Mouse (Mus musculus): Measurements from ENCODE around the gene Rtkn.
A peak's percentile ranks its signal among the peaks of the same experiment; 100 is the strongest.
"Not testable (repeated sequence)": the region's sequence is repeated elsewhere in the genome, so short reads cannot be mapped to it uniquely, and the experiment has no call there.

The Rtkn gene

DNA sequence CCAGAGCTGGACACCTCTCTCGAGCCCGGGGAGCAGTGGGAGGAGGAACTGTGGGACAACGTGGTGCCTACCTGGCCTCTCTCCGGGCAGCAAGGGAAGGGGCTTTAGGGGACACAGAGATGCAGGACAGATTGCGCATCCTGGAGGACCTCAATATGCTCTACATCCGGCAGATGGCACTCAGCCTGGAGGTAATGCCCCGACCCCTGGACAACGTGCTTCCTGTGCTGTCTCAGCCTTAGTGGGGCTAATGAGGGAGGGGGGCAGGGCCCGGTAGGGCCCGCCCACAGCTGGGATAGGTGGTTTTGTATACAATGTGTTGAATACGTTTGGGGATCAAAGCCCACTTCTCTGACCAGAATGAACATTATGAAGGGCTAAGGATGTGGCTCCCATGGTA, 2.8 kb downstream of the Rtkn start:
- DNase-seq (ENCODE audit: low spot score in 2 of 2): no peak

DNA sequence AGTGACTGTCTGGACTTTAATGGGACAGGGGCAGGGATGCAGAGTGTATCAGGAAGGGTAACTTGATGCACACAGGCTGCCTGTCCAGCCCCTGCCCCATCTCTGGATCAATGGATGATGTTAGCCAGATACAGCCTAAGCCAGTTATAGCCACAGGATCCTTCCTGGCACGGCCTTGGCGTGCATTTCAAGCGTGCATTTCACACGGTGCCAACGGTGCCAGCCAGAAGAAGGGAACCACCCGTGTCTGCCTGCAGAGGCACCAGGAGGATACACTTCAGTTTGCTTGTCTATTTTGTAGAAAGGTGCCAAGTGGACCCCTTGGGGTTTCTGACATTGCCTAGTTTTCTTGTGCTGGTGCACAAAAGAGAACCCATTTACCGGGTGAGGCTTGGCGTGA, 4.8 kb downstream of the Rtkn start:
- no peak for DNase-seq (ENCODE audit: low spot score in 2 of 2)

DNA sequence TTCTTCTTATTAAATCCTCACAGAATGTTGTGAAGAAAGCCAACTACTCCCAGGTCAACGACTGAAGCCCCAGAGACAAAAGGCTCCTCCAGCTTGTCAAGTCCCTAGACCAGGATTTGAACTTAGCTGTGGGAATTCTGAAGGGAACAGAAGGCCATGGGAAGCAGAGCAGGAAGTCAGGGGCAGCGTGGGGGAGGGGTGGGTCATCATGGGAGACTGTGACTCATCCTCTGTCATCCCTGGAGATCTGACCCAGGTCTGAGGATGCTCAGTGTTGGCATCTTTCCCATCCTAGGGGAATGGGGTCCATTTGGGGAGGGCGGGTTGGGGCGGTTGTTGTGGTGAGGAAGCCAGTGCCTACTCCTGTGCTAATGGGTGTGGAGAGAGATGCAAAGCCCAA, 6.4 kb downstream of the Rtkn start:
- no peak for DNase-seq (ENCODE audit: low spot score in 2 of 2)

DNA sequence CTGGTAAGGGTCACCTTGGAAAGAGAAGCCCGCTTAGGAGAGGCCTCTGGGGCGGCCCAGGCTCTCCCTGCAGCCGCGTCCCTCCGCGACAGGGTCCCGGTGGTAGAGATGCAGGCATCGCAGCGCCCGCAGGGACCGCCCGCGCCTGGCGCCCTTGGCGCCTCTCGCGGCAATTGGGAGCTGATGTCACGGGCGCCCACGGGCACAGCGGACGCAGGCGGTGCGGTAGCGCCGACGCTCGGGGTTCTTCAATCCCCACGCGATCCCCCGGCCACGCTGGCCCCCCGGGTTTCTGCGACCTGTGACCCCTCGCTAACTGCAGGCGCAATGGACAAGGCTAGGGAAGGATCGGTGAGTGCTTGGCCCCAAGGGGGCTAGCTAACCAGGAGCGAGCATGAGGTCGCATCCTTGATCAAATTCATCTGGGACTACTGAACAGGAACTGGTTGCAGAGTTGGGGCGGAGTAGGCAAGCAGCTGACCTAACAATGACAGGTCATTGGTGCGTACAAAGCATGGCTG, 7.0 kb downstream of the Rtkn start:
- peak; percentile 61 to 67 for DNase-seq (ENCODE audit: low spot score in 2 of 2)

DNA sequence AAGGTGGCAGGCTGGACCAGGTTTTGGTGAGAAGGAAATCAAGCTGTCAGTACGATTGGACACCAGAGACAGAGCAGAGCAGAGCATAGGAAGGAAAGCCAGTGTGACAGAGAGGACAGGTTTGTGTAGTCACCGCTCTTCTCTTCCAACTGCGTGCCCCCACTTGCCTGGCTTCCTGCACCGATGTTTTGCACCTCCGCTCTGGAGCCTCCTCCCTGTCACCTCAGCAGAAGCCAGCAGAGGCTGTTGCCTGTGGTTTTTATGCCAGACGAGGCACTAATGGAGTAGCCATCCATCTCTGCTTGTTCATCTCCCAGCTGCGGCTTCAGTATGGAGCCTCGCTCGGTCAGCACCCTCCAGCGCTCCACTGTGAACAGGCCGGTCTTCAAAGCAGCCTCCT, 7.6 kb downstream of the Rtkn start:
- DNase-seq (ENCODE audit: low spot score in 2 of 2): no peak

DNA sequence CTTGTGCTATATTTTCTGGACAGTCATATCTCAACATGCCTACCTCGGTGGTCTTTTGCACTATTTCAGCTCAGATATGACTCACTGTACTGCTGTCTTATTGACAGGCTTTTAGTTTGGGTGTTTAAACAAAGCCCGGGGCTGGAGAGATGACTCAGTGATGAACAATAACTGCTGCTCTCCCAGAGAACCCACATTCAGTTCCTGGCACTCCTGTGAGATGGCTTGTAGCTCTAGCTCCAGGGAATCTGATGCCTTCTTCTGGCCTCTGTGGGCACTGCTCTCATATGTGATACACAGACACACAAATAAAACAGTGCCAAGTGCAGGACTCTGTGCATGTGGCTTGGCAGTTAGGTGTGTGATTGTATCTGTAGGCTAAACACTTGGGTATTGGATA, 9.9 kb downstream of the Rtkn start:
- no peak for DNase-seq (ENCODE audit: low spot score in 2 of 2)

DNA sequence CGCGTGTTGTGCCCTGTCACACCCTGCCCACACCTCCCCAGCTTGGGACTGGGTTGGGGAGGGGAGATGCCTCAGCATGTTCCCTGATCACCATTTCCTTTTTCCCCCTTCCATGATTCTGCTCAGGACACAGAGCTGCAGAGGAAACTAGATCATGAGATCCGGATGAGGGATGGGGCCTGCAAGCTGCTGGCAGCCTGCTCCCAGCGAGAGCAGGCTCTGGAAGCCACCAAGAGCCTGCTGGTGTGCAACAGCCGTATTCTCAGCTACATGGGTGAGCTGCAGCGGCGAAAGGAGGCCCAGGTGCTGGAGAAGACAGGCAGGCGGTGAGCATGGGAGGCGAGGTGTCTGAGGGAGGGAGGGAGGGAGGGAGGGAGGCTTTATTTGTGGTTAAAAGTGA, 10.5 kb downstream of the Rtkn start:
- DNase-seq (ENCODE audit: low spot score in 2 of 2): no peak

DNA sequence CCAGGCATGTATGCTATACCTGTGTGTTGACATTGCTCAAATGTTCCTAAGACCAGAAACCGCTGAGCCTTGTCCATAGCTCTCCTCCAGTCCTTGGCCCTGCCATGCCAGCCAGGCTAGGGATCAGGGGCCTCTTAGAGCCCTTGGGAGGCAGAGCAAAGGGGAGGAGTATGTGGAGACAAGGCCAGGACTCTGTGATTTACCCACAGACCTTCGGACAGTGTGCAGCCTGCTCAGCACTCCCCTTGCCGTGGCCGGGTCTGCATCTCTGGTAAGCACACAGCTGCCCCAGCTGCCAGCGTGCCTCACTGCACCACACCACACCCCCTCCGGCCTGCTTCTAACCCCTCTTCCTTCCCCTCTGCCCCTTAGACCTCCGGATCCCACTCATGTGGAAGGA, 12.0 kb downstream of the Rtkn start:
- DNase-seq (ENCODE audit: low spot score in 2 of 2): no peak

DNA sequence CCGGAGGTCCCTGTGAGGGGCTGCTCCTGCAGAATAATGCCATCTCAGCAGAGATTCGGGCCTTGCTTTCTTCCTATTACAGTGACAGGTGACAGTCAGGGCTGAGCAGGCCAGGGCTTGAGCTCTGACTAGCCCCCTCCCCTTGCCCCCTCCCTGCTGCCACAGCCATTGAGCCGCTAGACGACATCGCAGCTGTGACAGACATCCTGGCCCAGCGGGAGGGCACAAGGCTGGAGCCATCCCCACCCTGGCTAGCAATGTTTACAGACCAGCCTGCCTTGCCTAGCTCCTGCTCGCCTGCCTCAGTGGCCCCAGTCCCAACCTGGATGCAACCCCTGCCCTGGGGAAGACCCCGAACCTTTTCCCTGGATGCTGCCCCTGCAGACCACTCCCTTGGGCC, 16.5 kb downstream of the Rtkn start:
- no peak for DNase-seq (ENCODE audit: low spot score in 2 of 2)

DNA sequence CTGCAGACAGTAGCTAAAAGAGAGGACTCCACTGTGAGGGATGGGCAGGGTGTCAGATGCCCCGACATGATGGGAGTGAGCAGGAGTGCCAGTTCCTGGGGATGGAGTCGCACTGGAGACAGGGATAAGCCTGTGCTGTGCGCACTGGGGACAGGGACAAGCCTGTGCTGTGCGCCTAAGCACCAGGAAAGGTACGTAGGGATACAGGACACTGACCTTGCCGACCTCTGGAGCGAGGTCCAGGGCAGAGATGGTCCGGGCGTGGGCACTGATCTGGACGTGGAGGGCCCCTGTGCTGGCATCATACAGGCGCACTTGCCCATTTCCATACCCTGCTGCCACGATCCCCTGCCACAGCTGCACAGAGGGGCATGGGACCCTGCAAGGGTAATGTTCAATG, 17.8 kb downstream of the Rtkn start:
- DNase-seq (ENCODE audit: low spot score in 2 of 2): no peak

DNA sequence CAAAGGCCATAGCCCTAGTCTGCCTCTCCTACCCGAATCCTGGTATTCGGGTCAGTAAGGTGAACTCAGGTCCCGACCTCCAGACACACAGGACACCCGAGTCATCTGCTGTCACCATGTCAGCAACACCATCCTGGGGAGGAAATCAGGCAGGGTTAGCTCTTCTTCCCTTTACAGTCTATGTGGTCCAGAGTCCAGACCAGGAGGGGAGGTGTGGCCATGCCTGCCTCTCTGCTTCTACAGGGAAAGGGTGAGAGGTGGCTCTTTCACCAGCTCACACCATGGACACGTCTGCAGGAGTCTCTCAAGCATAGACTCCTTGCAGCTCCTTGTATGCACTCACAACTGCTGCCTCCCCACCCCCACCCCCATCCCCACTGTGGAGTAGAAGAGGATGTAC, 18.2 kb downstream of the Rtkn start:
- DNase-seq (ENCODE audit: low spot score in 2 of 2): no peak

DNA sequence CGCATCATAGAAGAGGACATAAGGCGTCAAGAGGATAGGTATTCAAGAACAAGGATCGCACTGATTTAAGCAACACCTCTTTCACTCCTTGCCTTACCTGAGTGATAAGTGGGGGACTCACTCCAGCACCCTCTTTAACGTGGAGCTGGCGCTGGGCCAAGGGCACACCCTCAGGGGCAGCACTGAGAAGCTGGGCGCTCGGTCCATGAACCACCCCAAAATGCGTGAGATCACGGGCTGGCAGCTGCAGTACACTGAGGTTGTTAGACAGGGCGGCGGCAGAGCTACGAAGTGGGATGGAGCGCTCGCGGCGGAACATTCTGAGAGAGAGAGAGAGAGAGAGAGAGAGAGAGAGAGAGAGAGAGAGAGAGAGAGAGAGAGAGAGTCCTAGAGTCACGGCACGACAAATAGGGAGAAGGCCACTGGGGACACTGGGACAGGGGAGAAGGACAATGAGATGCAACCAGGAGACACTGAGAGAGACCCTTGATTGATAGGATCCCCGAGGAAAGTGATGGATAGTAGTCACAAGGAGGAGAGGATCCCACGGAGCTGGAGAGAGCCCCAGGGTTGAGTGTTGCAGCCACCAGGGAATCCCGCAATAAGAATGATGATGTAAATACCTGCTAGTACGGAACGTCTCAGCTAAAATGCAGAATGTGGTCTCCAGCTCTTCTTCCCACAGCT, 20.4 kb downstream of the Rtkn start:
- DNase-seq (ENCODE audit: low spot score in 2 of 2): no peak

DNA sequence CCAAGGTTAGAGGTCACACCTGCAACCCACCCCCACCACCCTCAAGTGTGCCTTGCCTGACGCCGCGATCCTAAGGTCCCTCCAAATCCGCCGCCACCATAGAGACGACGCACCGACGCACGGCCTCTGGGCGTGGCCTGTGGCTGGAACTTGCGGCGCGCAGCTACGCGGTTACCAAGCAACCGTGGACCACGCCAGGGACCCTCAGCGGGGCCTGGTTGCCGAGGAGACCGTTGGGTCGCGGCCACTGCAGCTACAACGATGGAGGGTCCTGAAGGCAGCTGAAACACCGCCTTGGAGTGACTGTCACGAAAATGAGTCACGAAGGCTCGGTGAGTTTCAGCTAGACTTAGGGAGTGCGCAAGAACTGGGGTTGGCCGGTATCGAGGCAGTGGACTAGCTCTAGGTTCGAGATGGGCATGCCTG, 21.0 kb downstream of the Rtkn start, which contains the start of the genes Wdr54 and 1700003E16Rik:
Gene Wdr54 (minus strand): TSS at position 139 of the 426 bp plus-strand sequence.
Gene 1700003E16Rik (plus strand): TSS at position 146 of the 426 bp plus-strand sequence.
- peak; percentile 68 to 81 for DNase-seq (ENCODE audit: low spot score in 2 of 2)

DNA sequence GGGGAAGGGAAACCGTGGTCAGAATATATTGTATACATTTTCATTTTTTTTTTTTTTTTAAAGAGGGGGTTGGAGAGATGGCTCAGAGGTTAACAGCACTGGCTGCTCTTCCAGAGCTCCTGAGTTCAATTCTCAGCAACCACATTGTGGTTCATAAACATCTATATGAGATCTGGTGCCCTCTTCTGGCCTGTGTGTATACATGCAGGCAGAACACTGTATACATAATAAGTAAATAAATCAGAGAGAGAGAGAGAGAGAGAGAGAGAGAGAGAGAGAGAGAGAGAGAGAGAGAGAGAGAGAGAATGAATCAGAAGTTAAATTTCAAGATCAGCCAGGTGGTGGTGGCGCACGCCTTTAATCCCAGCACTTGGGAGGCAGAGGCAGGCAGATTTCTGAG, 24.2 kb downstream of the Rtkn start:
- not testable (repeated sequence) for DNase-seq (ENCODE audit: low spot score in 2 of 2)

DNA sequence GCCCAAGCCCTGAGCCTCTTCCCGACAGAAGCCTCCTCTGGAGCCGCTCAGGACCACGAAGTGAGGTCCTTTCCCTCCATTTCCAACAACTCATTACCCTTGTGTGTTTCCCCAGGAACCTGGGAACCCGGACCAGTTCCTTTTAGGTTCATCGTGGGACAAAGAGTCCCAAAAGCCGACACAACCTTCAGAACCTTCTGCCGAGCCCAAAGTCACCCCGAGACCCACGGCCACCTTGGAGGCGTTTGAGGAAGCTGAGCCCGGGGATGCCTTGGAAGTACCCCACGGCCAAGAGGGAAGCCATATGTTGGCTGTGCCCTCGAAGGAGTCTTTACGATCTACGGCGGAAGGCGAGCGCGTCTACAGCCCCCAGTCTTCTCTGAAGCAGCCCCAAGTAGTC, 26.2 kb downstream of the Rtkn start:
- no peak for DNase-seq (ENCODE audit: low spot score in 2 of 2)

DNA sequence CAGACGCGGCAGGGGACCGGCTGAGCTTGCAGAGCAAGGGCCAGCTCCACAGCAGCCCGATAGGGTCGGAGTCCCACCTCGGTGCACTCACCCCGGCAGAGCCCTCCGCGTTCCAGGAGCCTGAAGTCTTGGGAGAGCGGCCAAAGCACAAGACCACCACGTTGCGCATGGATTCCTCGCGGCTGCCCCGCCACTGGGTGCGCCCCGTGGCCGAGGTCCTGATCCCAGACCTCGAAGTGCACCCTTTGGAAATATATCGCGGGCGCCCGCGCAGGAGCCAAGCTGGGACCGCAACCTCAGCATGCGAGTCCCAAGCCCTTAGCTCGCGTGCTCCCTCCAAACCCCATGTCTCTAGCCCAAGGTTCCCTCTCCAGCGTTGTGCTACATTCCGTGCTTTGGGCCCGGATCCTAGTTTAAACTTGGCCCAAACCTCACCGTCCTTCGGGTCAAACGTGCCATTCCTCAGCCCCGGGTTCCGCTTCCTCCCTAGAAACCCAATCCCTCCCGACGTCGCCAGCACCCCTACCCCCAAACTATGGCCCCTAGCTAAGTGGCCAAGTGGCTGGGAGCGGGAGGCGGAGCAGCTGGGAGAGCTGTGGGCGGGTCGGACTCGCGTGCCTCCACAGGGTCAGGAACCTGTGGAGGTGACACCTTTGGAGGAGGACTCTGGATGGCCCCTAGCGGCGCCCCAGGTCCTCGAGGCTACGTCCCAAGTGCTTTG, 26.8 kb downstream of the Rtkn start:
- no peak for DNase-seq (ENCODE audit: low spot score in 2 of 2)

DNA sequence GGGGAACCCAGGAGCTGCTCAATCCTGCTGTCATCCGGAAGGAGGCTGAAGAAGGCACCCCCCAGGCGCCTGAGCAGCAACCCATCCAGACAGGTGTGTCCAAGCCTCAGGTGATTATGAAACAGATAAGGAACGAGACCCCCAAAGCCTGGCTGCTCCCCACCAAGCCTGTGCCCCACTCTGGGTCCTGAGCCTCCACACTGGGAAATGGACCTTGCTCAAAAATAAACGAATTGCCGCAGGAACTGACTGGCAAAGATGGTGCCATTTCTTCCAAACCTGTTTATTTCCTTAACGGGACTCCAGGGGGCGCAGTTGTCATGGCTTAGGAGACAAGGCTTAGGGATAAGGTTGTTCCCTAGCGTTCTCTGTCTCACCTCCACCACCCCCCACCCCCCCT, 27.4 kb downstream of the Rtkn start:
- no peak for DNase-seq (ENCODE audit: low spot score in 2 of 2)

DNA sequence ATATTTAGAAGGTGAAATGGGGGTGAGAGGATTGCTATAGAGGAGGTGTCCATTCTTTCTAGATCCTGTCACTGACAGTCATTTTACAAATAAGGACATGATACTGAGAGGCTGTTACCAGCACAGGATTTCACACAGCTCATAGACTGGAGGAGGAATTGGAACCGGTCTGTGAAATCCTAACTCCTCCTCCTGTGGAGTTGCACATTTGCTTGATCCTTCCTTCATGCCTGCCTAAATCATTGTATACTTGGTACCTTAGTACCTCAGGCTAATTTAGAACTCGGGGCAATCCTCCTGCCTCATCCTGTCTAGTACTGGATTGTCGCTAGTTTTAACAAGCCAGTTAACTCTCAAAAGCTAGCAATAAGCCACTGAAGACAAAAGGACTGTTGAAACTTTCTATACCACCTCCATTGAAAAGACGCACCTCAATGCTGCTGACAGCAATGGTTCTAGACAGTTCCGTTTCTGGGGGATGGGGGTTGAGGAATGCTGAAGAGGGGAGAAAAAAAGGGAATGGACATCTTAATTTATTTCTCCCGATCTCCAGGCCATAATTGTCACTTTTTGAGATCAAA, 29.9 kb downstream of the Rtkn start:
- DNase-seq (ENCODE audit: low spot score in 2 of 2): no peak

DNA sequence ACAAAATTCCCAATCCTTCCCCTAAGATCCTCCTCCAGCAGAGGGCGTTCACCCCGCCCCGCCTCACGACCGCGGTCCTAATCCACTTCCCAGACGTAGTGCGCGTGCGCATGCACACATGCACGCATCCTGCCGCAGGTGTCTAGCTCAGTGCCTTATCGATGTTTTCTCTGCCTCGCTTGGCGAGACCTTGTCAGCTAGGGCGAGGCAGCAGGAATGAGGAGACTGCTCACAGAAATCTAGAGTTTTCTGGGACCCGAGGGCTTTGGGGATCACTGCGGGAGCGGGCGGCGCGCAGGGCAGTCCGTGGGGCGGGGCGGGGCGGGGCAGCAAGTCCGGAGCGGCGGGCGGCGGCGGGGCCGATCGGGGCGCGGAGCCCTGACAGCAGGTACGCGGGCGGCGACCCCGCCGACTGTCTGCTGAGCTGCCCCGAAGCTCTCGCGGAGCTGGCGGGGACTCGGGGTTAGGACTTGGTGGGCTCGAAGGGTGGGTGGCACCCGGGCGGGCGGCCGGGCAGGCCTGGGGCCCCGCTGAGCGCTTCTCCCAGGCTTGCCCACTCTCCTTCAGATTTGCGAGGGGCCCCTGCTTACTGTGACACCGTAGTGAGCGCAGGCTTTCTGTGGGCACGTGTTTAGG, 30.5 kb downstream of the Rtkn start, which contains the start of gene Dctn1:
Gene Dctn1 (plus strand): TSS at position 314 of the 636 bp plus-strand sequence.
- DNase-seq (ENCODE audit: low spot score in 2 of 2): peak; percentile 86 to 89

DNA sequence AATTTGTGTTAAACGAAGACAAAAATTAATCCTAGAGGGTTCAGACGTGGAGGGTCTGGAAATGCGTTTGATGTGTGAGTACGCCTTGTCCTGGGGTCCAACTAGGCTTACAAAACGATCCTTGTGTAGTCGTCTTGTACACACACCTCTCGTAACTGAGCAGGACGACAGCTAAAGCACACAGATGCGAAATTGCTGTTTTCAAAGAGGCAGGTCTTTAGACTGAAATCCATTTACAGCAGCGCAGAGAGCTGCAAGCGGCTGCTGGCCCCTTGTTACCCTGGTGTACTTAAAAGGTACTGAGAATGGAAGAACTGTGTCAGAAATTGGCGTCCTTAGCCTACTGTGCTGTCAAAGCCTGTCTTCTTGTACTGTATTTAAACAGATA, 31.0 kb downstream of the Rtkn start:
- no peak for DNase-seq (ENCODE audit: low spot score in 2 of 2)

DNA sequence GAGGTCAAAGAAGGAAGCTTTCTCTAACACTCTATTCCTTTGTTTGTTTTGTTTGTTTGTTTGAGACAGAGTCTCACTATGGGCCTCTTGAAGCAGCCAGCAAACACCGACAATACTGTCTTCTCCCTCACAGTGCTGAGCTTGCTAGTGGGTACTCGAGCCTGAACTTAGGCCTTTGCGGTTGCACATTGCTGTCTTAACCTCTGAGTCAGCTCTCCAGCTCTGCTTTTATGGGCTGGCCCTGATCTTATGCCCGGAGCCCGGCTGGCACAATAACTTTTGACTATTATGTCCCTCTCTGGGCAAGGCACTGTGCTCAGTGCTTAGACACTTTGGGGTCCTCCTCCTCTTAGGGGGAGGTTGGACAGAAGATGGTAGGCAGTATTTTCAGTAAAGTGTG, 34.6 kb downstream of the Rtkn start:
- DNase-seq (ENCODE audit: low spot score in 2 of 2): no peak

DNA sequence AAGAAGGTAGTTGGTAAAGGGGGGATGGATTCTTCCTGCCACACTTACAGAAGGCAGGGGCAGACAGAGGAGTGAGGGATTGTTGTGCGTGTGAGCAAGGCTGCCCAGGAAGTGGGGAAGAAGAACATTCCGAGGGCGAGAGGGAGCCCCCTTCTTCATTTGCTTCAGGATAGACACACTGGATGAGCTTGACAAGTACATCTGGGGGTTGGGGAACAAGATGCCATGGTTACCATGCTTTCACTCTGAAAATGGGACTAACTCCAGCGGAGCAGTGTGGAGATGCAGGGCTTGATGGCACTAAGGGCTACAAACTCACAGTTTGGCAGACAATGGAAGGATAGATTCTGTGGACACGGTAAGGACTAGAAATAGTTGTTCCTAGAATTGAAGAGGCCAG, 35.8 kb downstream of the Rtkn start:
- no peak for DNase-seq (ENCODE audit: low spot score in 2 of 2)
